Mouse (Mus musculus) retina, postnatal 7 days (tissue): ENCODE measurements around the gene Kif16b.
A peak's percentile ranks its signal among the peaks of the same experiment; 100 is the strongest.

Experiments
- DNase-seq: peaks from one replicate; pipeline ENCODE4 v3.0.0-alpha.2; 2012; ENCODE audit warnings: low read depth, low spot score

Kif16b gene

DNA sequence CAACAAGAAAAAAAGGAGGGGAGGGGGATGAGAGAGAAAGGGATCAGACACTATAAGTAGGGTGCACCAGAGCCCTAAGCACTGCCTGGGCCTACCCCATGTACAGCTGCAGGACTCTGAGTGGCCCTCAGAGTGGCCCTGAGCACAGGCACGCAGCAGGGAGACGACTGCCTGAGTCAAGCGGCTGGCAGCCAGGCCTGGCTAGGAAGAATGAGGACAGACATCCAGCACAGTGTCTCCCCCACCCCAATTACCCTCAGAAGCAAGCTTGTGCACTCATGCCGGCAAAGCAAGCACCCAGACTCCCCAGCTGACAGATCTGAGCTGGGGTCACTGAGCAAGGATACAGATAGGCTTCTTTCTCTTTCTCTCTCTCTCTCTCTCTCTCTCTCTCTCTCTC lies 25.4 kb downstream of the Kif16b start:
- DNase-seq = no peak

DNA sequence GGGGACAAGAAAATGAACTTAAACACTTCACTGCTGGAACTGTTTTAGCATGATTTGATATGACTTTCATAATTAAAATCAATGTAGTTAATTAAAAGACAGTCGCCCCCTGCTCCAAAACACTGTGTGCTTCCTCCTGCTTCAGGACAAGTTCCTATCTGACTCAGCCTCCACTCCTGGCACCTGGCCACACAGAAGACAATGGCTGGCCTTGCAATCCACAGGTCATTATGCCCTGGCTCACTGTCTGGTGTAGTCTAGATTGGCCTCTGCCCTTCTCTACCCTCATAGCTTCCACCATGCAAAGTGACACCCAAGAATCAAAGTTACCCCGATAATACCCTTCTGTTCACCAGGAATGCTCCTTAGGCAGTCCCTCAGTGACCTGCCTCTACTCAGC lies 26.8 kb downstream of the Kif16b start:
- no peak for DNase-seq

DNA sequence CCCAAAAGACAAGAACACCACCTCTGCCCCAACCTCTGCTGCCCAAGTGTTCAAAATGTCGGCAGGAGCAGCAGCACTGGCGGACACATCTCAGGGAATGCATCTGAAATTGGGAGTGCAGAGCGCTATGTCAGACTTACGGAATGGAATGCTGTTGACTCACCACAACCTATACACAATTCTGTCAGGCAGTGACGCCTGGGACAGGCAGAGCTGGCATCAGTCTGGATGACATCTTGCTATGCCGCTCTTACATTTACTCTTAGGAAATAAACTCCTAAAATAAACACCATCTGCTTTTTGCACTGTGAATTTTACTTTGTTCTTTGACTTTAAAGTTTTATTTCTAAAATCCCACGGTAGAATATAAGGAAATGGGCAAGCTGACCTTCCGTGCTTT lies 31.3 kb downstream of the Kif16b start:
- no peak for DNase-seq

DNA sequence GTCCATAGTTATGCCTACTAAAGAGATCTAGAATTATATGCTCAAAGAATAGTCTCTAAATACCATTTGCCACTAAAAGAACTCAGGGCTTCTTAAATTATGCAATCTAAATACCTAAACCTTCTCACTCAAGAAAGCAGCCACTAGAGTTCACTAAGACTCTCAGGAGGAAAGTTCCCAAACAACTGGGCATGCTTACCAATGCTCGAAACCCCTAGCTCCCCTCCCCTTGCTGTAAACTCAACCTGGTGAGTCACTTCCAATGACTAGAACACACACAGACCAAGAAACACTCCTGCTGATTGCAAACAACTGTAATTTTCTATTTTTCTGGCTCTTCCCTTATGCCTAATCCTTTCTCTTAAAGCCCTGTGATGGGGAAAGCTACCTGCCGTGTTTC lies 33.9 kb downstream of the Kif16b start:
- DNase-seq = no peak

DNA sequence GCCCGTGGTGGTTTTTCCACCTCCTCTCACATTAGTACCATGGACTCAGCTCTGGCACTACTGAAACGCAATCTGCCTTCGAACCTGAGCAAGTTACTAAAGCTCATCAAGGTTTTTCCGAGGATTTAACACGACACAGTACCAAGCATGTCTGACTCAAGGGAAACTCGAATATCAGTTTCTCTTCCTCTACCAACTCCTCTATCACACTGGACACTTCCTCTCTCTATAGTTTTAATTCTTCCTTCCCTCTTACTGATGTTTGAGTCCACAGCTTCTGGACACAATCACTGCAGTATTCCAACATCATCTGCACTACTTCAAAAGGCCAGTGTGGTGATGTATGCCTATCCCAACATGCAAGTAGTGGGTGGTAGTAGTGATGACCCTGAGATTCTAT lies 40.3 kb downstream of the Kif16b start:
- no peak for DNase-seq

DNA sequence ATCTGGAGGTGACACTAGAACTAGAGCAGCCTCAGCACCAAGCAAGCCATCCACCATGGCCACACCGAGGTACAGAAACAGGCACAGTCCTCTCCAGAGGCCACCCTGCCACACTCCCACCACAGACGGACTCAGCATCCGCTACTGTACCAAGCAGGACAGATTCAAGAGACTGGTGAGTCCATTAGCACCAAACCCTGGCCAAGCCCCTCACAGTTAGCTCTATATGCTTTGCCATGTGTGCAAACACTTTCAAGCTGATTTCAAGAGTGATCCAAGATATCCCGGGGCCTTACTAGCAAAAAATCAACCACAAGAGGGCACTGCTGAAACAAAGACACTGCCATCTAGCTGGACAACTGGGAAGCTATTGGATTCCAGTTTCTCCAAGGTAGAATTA lies 41.9 kb downstream of the Kif16b start:
- peak; percentile 38 for DNase-seq

DNA sequence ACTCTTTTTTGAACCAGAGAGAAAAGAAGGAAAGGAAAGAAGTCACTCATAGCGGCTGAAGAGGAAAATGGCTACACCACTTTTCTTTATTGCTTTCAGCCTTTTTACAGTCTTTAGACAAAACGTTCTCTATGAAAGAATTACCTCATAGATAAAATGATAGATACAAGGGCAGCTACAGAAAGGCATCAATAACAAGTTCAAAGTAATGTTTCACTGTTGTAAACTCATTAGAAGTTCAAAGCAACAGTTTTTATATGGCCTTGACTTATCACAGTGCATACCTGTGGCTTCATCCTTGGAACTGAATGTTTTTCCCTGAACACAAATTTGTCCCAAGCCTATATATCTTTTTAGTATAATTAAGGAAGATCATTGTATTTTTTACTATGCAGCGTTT lies 62.6 kb downstream of the Kif16b start:
- DNase-seq = no peak

DNA sequence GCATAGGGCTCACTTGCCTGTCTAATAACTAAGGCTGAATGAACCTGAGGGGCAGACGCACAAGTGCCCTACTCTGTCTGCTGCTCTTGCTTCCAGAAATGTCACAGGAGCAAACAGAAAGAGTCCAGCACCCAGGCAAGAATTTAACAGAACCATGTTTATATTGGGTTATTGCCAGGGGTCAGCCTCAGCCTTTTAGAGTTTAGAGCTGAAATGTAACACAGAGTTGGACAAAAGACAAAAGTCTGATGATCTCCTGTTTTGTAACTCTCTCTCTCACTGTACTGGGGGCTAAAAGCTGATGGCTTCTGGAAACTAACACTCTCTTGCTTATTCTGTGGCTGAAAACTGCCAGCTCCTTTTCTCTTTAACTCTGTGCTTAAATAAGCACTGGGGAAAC lies 63.2 kb downstream of the Kif16b start:
- DNase-seq = no peak

DNA sequence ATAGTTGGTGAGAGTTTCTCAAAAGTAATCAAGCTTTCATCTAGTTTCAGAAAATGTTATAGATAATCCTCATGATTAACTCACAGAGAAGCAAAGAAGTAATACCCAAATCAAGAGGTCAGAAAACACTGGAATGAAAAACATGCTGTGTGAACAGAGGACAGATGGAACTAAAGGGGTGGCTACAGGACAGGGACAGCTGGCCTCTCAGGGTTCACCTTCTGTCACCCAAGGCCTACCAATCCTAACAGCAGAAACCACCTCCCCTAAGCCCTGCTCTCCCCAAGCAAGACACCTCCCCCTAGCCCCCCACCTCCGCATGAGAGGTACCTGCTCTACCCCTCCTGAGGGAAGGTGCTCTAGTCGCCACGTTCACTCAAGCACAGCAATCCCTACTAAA lies 66.6 kb downstream of the Kif16b start:
- no peak for DNase-seq

DNA sequence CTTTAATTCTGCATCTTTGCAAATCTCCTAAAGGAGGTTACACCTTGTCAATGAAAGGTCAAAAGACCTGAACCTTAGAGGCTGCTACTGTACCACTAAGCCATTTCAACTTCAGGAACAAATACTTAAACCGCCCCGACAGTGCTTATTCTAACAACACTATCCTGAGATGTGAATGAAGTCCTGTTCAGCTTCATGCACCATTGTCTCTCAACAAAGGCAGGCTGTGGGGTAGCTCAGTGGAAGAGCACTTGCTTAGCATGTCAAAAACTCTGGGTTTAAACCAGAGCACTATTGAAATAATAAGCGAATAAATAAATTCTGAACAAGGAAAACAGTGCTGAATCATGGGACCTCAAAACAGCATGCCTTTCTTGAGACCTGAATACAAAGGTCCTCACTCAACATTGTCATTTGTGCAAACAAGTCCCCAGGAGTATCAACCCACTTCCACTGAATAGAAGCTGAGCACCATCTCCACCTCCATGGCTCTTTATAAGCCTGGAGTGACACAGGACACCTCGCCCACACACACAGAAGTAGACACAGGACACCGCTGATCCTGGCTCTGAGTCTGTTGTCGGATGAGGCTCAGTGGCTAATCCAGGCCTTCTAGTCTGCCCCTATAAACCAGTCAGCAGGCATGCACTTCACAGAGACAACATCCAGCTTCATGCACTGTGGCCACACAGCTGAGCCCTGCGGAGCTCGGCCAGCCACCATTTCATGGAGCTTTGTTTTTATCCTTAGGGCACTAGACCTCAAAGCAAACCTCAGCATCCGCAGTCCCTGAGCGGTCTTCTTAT lies 68.5 kb downstream of the Kif16b start:
- no peak for DNase-seq

DNA sequence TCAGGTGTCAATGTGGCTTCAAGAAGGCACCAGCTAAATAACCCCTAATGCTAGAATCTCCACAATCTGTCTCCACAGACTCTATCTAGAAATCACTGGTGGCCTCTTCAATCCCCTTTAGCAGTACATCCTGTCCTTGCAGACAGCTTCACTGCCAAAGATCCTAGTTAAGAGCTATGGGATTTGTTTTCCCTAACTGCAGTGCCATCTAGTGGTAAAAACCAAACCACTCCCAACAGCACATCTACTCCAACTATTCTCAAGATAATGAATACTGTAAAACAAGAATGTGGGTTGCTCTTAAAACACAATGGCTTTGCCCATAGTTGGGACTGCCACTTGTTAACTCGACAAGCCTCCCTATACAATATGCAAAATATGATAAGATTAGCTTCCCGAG lies 88.3 kb downstream of the Kif16b start:
- DNase-seq = peak; percentile 52

DNA sequence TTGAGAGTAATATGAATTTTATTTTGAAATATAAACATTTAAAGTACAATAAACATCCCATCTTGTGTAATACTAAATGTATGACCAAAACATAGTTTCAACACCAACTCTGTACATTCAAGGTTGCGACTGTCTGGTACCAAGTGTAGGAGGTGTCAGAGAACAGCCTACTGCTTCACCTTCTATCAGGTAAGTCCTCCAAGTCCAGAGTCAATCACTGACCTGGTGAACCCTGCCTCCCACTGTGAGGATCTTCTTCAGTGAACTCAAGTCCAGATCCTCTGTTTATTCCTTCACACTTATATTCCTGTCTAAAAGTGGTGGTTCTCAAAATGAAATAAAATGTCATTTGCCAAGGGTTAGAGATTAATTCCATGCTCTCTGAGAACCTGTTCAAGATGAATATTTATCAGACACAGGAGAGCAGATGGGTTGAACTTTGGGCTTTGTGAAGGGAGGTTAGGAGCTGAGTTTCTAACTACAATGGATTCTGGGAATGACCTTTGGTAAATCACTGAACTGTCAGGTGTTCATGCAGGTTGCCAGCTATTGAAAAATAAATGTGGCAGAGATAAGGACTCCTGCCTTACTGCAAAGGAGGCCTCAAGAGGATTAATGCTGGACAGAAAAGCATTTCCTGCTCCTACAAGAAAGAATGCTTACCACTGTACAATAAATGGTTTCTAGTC lies 97.4 kb downstream of the Kif16b start:
- DNase-seq = no peak

DNA sequence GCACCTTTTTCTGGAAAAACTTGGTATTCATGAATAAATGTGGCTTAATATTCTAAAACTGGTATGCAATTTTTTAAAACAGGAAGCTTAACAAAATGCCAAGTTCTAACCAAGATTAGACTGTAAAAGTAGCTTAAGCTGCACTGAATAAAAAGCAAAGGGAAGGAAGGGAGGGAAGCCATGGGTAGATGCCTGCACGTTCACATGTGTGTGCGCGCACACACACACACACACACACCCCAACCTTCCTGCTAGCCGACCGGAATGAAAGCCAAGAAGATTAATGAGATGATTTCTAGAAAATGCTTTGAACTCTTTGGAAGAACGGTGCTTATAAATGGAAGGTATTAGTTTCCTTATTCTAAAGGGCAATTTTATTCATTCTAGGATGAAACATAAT lies 104.0 kb downstream of the Kif16b start:
- no peak for DNase-seq

DNA sequence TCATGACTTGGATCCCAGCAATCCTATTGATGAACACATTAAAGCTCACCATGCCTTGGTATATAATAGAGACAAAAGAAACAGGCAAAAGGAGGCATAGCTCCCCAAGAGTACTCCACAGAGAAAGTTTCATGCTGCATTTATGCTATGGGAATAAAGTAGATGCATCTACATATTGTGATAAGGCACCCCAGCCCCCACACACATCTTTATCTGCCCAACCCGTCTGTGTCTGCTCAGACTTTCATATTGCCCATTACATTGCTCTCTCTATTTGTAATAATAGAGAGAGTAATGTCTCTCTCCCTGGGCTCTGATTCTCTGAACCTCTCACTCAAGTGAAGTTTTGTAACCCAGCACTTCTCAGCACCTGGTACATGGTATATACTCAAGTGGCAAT lies 126.0 kb downstream of the Kif16b start:
- no peak for DNase-seq

DNA sequence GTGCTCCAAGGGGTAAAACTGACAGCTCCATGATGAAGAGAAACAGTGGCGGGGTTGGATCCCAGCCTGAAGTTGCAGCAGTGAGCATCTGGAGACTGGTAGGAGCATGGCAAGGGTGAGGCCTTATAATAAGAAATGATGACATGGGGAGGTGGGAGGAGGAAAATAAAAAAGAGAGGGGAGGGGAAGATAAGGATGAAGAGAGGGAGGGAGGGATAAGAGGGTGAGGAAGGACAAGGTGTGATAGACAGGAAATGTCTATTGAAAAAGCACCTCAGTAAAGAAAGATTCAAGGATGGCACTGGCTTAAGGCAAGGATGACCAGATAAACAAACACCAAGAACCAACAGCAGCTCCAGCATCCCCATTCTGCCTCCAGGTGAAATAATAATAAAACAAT lies 126.6 kb downstream of the Kif16b start:
- no peak for DNase-seq

DNA sequence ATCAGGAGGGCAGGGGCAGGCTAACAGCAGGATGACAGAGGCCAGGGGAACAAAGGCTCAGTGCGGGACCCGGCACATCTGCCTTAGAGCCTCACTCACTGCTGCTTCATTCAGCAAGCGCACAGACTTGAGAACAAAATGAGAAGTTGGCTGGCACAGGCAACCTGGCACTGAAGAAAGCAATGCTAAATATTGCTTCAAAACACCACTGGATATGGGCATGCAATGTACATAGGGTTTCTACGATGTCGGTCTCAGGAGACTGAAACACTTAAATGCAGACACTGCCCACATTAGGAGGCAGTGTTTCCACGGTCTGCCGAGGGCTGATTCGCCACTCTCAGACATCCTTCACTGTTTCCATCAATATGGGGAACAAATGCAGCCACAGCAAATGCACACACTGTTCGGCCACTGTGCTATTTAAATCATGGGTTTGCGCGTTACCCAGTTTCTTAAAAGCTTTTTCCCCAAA lies 131.6 kb downstream of the Kif16b start:
- no peak for DNase-seq

DNA sequence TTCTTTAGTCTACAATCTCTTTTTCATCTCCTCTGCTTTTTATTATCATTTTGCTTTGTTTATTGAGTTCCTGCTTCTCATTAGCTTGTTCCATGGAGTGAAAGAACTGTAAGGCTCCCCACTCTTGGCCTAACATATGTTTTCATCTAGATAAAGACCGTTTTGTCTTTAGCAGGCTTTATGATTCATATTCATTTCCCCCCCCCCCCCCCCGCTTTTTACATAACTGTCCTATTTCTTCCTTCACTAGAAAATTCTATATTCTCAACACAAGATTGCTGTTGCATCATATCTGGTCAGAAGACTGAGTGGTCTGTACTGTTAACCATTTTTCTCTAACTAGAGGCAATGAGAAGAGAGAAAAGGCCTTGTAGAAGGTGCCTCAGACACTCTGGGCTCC lies 137.1 kb downstream of the Kif16b start:
- no peak for DNase-seq

DNA sequence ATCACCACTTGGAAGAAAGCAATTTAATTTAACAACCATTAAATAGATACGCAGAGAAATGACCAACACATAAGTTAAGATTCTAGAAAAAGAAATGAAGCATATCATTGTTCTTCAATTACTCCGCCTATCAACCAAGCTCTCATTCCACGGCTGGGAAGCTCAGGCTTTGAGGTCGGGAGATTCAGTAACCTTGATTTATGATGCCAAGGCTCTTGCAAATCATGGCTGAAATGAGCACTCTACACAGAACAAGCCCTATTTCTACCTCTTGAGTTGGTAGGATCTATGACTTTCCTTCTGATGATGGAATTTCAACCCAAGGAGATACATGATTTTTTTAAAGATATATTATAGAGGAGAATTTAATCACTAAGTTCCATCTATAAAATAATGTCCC lies 140.5 kb downstream of the Kif16b start:
- DNase-seq = no peak

DNA sequence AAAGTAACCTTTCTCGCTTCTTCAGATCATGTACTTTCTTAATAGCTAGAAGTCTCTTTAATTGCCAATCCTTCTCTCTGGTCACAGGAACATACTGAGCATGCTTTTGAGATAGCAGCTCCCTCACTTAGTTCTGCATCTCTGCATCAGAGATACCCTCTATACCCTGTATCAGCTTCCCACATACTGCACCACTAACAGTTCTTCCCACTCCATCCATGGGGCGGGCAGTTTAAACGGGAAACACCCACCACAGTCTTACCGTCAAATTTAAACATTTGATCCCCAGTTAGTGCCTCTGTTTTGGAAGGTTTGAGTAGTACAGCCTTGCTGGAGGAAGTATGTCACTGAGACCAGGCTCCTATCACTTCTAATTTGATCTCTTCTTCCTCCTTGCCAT lies 142.1 kb downstream of the Kif16b start:
- DNase-seq = no peak

DNA sequence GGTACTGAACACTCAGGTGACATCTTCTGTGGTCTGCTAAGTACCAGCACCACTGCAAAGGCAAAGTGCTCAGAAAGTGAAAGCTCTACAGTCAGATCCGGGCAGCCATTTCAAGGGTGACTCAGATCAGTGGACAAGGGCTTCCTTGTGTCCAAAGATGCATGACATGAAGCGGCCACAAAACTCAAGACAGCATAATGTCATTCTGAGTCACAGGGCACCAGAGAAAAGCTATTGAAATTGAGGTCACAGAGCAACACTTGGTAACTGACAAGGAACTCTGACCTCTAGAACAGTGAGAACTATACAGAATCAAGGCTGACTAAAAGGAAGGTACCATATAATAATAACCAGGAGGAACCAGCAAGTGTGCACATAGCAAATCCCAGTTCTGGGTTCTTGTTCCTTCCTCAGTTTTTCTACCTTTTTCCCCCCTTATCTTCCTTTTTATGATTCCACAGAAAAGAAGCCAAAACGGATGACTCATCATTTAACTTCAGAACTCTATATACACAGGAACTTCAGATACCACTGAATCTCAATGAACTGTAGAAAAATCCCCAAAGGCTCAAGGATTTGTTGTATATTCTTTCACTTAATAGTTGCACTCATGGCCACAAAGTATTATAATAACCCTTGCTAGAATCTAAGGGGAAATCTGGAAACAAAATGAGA lies 143.1 kb downstream of the Kif16b start:
- no peak for DNase-seq

DNA sequence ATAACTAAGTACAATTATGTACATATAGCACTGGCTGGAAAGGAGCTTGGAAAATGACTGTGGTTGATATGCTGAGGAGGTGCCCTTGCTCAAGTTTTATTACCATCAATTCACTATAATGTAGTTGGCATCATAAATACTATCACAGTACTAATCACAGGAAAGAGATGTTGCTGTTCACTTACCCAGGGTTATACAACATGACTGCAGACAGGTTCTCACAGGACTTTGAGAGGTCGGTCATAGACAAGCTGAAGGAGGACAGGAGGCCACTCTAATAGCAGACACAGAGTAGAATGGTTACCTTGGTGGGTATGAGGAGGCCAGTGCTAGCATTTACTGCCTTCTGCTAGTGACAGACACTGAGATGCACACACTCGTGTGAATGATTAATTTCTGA lies 162.0 kb downstream of the Kif16b start:
- DNase-seq = no peak

DNA sequence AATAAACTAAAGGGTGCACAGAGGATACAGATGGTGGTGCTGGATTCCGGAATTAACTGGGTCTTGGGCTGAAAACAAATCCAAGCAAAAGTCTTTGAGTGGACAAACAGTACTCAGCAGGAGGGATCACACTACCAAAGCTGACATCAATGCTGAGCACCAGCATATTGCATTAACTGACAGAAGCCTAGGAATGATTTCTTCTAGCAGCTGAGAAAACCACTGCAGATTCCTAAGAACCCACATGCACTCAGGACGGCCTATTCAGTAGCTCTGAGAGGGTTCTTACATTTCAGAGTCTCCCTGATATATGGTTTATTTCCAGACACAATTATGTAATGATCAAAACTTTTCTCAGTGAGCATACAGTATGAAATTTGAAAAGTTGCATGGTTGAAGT lies 162.8 kb downstream of the Kif16b start:
- DNase-seq = no peak

DNA sequence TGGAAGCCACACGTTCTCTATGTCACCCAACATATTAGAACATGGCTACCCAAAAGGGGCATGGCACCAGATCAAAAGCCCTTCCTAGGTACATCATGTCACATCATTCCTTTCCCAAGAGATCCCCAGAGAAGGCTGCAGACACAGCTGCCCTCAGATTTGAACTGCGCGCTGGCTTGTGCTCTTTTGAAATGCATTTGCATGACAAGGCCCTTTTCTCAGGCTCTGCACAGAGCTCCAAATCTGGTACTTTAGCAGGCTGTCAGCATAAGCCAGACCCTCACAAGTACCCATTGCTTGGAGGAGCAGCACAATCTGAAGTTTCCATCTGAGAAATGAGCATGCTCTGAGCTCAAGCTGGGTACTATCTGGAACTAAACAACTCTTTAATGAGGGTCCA lies 165.6 kb downstream of the Kif16b start:
- DNase-seq = no peak
